Mouse (Mus musculus) limb, embryonic 12.5 days (tissue): ENCODE results near the gene Nlrp9b. TPM values are rescaled to one million over a fixed set of nuclear protein-coding genes. Genes with fewer than 3 reads are reported as not detected.
"Not testable (repeated sequence)": the region's sequence is repeated elsewhere in the genome, so short reads cannot be mapped to it uniquely, and the experiment has no call there.

ENCODE experiments used
- ATAC-seq: fragments of 200-750 bp; cut with Nextera tagmentation; 2 replicates; pipeline ENCODE4 v1.8.0; 2017; ENCODE audit warnings: low read depth, moderate TSS enrichment; ENCODE audit not compliant: insufficient number of reproducible peaks, insufficient read depth, low FRiP score, low TSS enrichment
- H3K27ac ChIP-seq: fragments of 300-500 bp; sonication (generic); 2 replicates; pipeline ENCODE4 v1.5.1; 2016; ENCODE audit warnings: mild to moderate bottlenecking, moderate library complexity
- H3K27me3 ChIP-seq: fragments of 300-500 bp; sonication (generic); 2 replicates; pipeline ENCODE4 v1.6.1; 2016; ENCODE audit warnings: mild to moderate bottlenecking, moderate library complexity
- H3K36me3 ChIP-seq: fragments of 300-500 bp; sonication (generic); 2 replicates; pipeline ENCODE4 v1.6.1; 2016; ENCODE audit warnings: mild to moderate bottlenecking, moderate library complexity
- H3K4me1 ChIP-seq: fragments of 300-500 bp; sonication (generic); replicated peaks from 2 replicates; pipeline ENCODE4 v1.6.1; 2016
- H3K4me2 ChIP-seq: fragments of 300-500 bp; sonication (generic); 2 replicates; pipeline ENCODE4 v1.6.1; 2016; ENCODE audit warnings: mild to moderate bottlenecking, moderate library complexity
- H3K4me3 ChIP-seq: fragments of 300-500 bp; sonication (generic); replicated peaks from 2 replicates; pipeline ENCODE4 v1.5.1; 2016; ENCODE audit warnings: mild to moderate bottlenecking
- H3K9ac ChIP-seq: fragments of 300-500 bp; sonication (generic); replicated peaks from 2 replicates; pipeline ENCODE4 v1.6.1; 2016; ENCODE audit warnings: mild to moderate bottlenecking, moderate library complexity
- H3K9me3 ChIP-seq: fragments of 300-500 bp; sonication (generic); 2 replicates; pipeline ENCODE4 v1.6.1; 2016; ENCODE audit warnings: mild to moderate bottlenecking, moderate library complexity
- WGBS: fragments of 180-500 bp; shearing (Covaris S2); methylation state at CpG from one replicate; pipeline ENCODE4 v1.1.7; 2016; 5-methylcytosine and 5-hydroxymethylcytosine counted together
- polyA plus RNA-seq: library from polyadenylated mRNA; unstranded; fragments of >200 nt; fragmentation: Nextera tagmentation; extraction: Ambion mirVana; gene quantifications from 2 replicates; pipeline ENCODE4 v1.2.1, GENCODE M21; 2016

Nlrp9b gene
- polyA plus RNA-seq, 1 experiment from 2014 or later = not detected

DNA sequence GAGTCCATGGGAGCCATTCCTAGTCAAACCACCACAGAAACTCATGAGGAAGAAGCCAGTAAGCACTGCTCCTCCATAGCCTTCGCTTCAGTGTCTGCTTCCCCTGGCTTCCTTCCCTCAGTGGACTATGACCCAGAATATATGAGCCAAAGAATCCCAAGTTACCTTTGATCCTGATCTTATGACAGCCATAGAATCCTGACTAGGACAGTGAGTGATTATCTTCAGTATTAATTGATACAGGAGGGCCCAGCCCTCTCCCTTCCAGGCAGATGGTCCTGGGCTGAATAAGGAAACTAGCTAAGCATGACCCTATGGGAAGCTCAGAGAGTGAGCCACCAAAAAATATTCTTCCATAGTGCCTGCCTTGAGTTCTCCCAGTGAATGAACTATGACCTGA is 28.8 kb upstream of the Nlrp9b start:
- Histone ChIP-seq H3K36me3 (no peaks in the 10 kb centered on the region), H3K4me1 (no peaks in the 10 kb centered on the region), H3K4me2 (no peak overlapping the region), H3K9ac (no peak overlapping the region), H3K9me3 (no peaks in the 10 kb centered on the region), H3K4me3 (no peak overlapping the region), H3K27ac (no peak overlapping the region), H3K27me3 (no peaks in the 10 kb centered on the region)
- 71% methylated on average over 1 of the region's 1 CpGs for WGBS
- ATAC-seq = no peak

DNA sequence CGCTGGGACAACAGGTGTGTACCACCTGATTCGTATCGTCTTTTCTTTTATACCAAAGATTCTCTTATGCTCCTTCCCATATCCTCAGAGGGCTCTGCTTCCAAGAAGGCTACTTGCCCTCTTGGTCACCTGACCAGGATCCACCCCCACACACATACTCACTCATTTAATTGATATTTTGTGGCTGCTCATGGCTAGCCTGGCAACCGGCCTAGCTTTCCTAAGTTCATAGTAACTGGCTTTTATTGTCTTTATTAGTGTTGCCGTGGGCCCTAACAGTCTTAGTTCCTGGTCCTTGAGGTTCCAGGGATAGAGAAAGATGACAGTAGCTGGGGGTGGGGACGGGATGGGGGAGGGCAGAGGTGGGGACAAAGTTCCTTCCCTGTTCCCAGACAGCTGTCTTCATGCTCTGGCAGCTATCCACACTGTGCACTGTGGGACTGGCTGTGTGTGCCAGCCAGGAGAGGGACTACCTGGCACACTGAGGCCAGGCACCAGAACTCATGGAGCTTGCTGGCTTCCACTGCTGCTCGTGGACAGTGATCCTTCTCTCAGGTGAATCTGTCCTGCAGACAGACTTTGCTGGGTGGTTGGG is 26.2 kb upstream of the Nlrp9b start, which contains the start of gene Ceacam20:
Gene Ceacam20, plus strand, starts transcription at position 428 of the 595 bp plus-strand sequence.
- no peak within 1 kb of the TSS for H3K4me3 ChIP-seq
- H3K9me3 ChIP-seq = peaks cover 11% of the 10 kb centered on the region
- no peaks in the 10 kb centered on the region for H3K36me3 ChIP-seq
- H3K27me3 ChIP-seq = no peaks in the 10 kb centered on the region
- no peak within 1 kb of the TSS for H3K9ac ChIP-seq
- no peaks in the 10 kb centered on the region for H3K4me1 ChIP-seq
- no peak within 1 kb of the TSS for H3K4me2 ChIP-seq
- ATAC-seq = no peak
- WGBS = 79% methylated on average over 7 of the region's 7 CpGs
- H3K27ac ChIP-seq = no peak within 1 kb of the TSS

GRCm38 (mm10) chr7:19969106-19969505 is 22.2 kb upstream of the Nlrp9b start:
- no peaks in the 10 kb centered on the region for H3K36me3 ChIP-seq
- 78% methylated on average over 3 of the region's 3 CpGs for WGBS

DNA sequence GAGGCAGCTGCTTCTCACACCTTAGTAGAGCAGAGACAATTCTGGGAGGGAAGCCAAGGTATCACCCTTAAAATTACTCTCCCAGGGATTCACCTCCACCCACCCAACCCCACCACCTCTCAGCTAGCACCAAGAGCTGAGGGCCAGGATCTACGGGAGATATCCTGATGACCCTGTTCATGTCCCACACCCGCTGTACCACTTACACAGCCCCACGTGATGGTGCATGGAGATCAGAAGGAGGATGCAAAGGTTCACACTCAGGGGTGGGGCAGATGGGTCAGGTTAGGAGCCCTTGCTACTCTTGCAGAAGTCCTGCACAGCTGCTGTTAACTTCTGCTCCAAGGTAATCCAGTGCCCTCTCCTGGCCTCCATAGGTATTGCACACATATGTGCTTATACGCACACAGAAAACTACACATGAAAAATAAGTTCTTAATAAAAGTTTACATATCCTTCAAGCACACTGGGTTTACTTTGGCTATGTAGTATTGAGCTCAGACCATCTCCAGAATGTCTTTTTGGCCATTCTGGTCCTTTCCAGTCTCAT is 21.6 kb upstream of the Nlrp9b start:
- Histone ChIP-seq H3K27ac (no peak overlapping the region), H3K27me3 (no peaks in the 10 kb centered on the region), H3K9ac (no peak overlapping the region), H3K4me3 (no peak overlapping the region), H3K4me1 (no peaks in the 10 kb centered on the region), H3K9me3 (peaks cover 30% of the 10 kb centered on the region), H3K36me3 (no peaks in the 10 kb centered on the region), H3K4me2 (no peak overlapping the region)
- 90% methylated on average over 4 of the region's 4 CpGs for WGBS
- no peak for ATAC-seq

More at GRCm38 (mm10) chr7:19969106-19969505, 22.2 kb upstream of the Nlrp9b start:
- Histone ChIP-seq H3K4me2 (no peak overlapping the region), H3K4me1 (no peaks in the 10 kb centered on the region), H3K27me3 (no peaks in the 10 kb centered on the region), H3K9ac (no peak overlapping the region), H3K27ac (no peak overlapping the region), H3K4me3 (no peak overlapping the region), H3K9me3 (peaks cover 26% of the 10 kb centered on the region)
- ATAC-seq = no peak

DNA sequence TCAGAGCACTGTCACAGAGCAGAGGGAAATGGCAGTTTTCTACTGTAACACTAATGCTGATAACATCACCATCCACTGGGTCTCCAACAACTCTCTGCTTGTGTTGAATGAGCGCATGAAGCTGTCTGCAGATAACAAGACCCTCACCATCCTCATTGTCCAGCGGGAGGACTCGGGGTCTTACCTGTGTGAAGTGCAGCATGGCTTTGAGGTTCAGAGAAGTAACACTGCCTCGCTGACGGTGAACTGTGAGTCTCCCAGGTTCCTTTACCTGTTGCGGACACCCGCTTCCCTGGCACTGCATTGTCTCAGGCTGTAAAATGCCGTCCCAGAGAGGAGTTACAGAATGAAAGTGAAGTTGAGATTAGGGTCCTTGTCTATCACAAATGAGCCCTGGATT is 21.1 kb upstream of the Nlrp9b start:
- H3K9ac ChIP-seq = no peak overlapping the region
- ATAC-seq = no peak
- no peak overlapping the region for H3K27ac ChIP-seq
- no peaks in the 10 kb centered on the region for H3K4me1 ChIP-seq
- WGBS = 92% methylated on average over 8 of the region's 8 CpGs
- no peaks in the 10 kb centered on the region for H3K27me3 ChIP-seq
- no peaks in the 10 kb centered on the region for H3K36me3 ChIP-seq
- H3K4me2 ChIP-seq = no peak overlapping the region
- peaks cover 35% of the 10 kb centered on the region for H3K9me3 ChIP-seq
- no peak overlapping the region for H3K4me3 ChIP-seq

DNA sequence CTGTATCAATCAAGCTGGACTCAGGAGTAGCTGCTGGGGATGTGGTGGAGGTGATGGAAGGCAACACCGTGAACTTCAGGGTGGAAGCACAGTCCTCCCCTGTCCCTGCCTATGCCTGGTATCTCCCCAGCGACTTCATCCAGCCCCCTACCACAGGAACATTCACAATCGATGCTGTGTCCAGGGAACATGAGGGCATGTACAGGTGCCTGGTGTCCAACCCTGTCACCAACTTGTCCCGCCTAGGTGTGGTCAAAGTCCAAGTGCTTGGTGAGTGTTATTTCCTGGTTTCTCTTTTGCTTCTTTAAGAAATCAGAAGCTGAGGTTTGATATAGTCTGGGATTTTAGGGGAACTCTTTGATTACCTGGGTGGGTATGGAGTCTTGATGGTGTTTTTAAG is 19.7 kb upstream of the Nlrp9b start:
- no peak overlapping the region for H3K27ac ChIP-seq
- no peaks in the 10 kb centered on the region for H3K36me3 ChIP-seq
- WGBS = 89% methylated on average over 4 of the region's 4 CpGs
- H3K4me1 ChIP-seq = no peaks in the 10 kb centered on the region
- H3K27me3 ChIP-seq = no peaks in the 10 kb centered on the region
- H3K4me2 ChIP-seq = no peak overlapping the region
- no peak for ATAC-seq
- peaks cover 35% of the 10 kb centered on the region for H3K9me3 ChIP-seq
- no peak overlapping the region for H3K4me3 ChIP-seq
- H3K9ac ChIP-seq = no peak overlapping the region

DNA sequence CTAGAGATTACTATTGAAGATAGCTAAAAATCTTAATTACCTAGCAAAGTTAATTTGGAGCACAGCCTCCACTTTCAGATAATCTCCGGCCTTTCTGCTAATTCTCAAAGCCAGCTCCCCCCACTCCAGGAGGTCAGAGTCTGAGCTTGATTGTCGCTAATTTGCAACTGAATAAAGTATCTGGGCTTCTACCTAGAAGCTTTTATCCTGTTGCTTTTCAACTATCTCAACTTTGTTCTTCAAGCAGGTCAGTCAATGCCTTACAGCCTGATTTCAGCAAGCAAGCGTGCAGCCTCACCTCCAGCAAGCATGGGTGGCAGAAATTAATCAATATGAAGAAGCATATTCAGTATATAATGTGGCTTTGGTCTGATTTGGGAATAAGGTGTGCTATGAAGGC is 5.5 kb downstream of the Nlrp9b start:
- not testable (repeated sequence) for H3K9ac ChIP-seq, H3K4me1 ChIP-seq, ATAC-seq, H3K4me3 ChIP-seq, H3K36me3 ChIP-seq, H3K27ac ChIP-seq, H3K4me2 ChIP-seq, H3K27me3 ChIP-seq
- H3K9me3 ChIP-seq = peaks cover 29% of the 10 kb centered on the region
- WGBS = 67% methylated on average over 3 of the region's 3 CpGs

DNA sequence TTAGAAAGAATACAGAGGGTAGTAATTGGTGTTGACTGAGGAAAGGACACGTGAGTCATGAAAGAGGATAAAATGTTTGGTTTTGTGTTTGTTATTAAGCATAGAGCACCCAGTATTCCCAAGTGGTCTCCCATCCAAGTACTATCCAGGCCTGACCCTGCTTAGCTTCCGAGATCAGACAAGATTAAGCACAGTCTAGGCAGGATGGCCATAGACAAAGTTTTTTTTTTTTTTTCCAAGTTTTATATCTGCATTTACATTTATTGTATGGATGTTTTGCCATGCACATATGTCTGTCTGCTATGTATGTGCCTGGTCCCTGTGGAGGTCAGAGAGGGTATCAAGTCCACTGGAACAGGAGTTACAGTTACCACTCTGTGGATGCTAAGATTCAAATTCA is 18.7 kb downstream of the Nlrp9b start:
- WGBS = 71% methylated on average over 2 of the region's 2 CpGs
- Histone ChIP-seq H3K27me3 (no peaks in the 10 kb centered on the region), H3K4me1 (no peaks in the 10 kb centered on the region), H3K27ac (no peak overlapping the region), H3K9ac (no peak overlapping the region), H3K4me3 (no peak overlapping the region), H3K9me3 (peaks cover 5% of the 10 kb centered on the region; the same call in 1 of the 2 replicates), H3K4me2 (no peak overlapping the region), H3K36me3 (no peaks in the 10 kb centered on the region)
- ATAC-seq = no peak

GRCm38 (mm10) chr7:20064100-20064499 is 72.8 kb downstream of the Nlrp9b start:
- H3K9me3 ChIP-seq = peaks cover 14% of the 10 kb centered on the region; the same call in 1 of the 2 replicates
- H3K4me2 ChIP-seq, H3K9ac ChIP-seq, H3K27me3 ChIP-seq, H3K4me1 ChIP-seq, H3K36me3 ChIP-seq, H3K27ac ChIP-seq, H3K4me3 ChIP-seq, ATAC-seq: not testable (repeated sequence)
- 70% methylated on average over 4 of the region's 4 CpGs for WGBS

DNA sequence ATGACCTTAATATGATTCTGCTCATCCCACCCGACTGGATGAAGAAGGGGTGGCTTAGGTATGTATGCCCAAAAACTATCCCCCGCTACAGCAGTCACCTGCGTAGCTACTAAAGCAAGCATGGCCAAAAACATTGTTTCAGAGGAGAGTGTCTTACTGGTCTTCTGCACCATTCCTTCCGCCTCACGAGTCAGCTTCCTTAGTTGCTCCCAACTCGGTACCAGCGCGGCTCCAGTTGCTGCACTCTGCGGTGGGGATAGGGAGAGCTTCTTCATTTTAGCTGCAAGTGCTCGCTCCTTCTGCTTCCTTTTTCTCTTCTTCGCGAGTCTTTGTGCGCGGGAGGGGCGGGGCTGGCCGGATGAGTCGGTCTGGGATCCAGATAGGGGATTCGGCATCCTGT is 86.9 kb downstream of the Nlrp9b start:
- ATAC-seq, H3K27me3 ChIP-seq, H3K36me3 ChIP-seq, H3K4me3 ChIP-seq, H3K4me1 ChIP-seq, H3K9ac ChIP-seq, H3K4me2 ChIP-seq, H3K9me3 ChIP-seq, H3K27ac ChIP-seq: not testable (repeated sequence)
- 65% methylated on average over 18 of the region's 18 CpGs for WGBS

GRCm38 (mm10) chr7:20099380-20099779 is 108.1 kb downstream of the Nlrp9b start, which contains the start of gene Vmn1r91:
Gene Vmn1r91 (plus strand): TSS chr7:20099680.
- 79% methylated on average over 5 of the region's 5 CpGs for WGBS

DNA sequence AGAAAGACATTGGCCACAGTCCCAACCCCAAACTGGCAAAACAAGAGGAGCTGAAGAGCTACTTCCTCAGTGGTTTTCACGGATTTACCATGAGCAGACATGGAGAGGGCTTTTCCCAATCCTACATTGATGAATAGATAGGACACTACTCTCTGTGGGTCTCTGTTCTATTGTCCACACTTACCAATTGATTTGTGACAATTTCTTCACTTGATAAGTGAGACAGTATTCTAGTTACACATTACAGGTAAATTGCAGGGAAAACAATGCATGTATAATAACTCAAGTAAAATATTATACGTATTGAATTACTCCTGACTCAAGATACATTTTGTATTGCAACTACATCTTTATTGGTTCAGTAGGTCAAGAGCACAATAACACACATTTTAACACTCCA is 131.2 kb downstream of the Nlrp9b start, which contains the start of gene Gm16442:
Gene Gm16442, minus strand, starts transcription at position 101 of the 400 bp plus-strand sequence.
- H3K4me3 ChIP-seq, H3K9me3 ChIP-seq, H3K9ac ChIP-seq, H3K27ac ChIP-seq, H3K27me3 ChIP-seq, H3K4me1 ChIP-seq, ATAC-seq, H3K4me2 ChIP-seq, H3K36me3 ChIP-seq: not testable (repeated sequence)
- no CpG with 5 or more reads among the region's 2 CpGs for WGBS

More at GRCm38 (mm10) chr7:20099380-20099779, 108.1 kb downstream of the Nlrp9b start, which contains the start of gene Vmn1r91:
- not testable (repeated sequence) for H3K4me1 ChIP-seq, H3K27me3 ChIP-seq, ATAC-seq, H3K27ac ChIP-seq, H3K9me3 ChIP-seq, H3K4me2 ChIP-seq, H3K9ac ChIP-seq, H3K36me3 ChIP-seq, H3K4me3 ChIP-seq
